Mouse (Mus musculus) cerebellum, adult 2 months (tissue): ENCODE data around the gene Pde6b. TPM values are rescaled to one million over a fixed set of nuclear protein-coding genes. Genes with fewer than 3 reads are reported as not detected.

Source experiments
- DNase-seq, 2 experiments: peaks; one replicate each; pipeline ENCODE4 v3.0.0; 2021
- H3K27ac ChIP-seq: fragments of 200-500 bp; 2 replicates; pipeline ENCODE4 v1.5.1; 2012; ENCODE audit warnings: low read length, control low read depth, inconsistent platforms; ENCODE audit not compliant: insufficient read depth
- H3K27me3 ChIP-seq: fragments of 200-500 bp; 2 replicates; pipeline ENCODE4 v1.6.1; 2012; ENCODE audit warnings: inconsistent platforms, mild to moderate bottlenecking, low read length, moderate library complexity; ENCODE audit not compliant: control insufficient read depth, insufficient read depth
- H3K4me1 ChIP-seq: fragments of 200-500 bp; 2 replicates; pipeline ENCODE4 v1.6.1; 2011; ENCODE audit warnings: low read length; ENCODE audit not compliant: control insufficient read depth, insufficient read depth
- H3K4me3 ChIP-seq: fragments of 200-500 bp; replicated peaks from 2 replicates; pipeline ENCODE3; 2011; ENCODE audit warnings: mild to moderate bottlenecking, low read depth, low read length, control low read depth; ENCODE audit not compliant: insufficient read depth
- CTCF ChIP-seq: fragments of 200-500 bp; IDR thresholded peaks from 2 replicates; pipeline ENCODE4 v1.5.1; 2011; ENCODE audit warnings: low read depth, mild to moderate bottlenecking, control low read depth, low read length, moderate library complexity, borderline replicate concordance; ENCODE audit not compliant: insufficient read depth
- POLR2A ChIP-seq: fragments of 200-500 bp; IDR thresholded peaks from 2 replicates; pipeline ENCODE4 v1.6.1; 2011; ENCODE audit warnings: low read length, control low read depth, borderline replicate concordance; ENCODE audit not compliant: insufficient read depth
- WGBS: fragments of 180-500 bp; shearing (Covaris S2); methylation state at CpG from one replicate; pipeline ENCODE4 v1.1.7; 2018; 5-methylcytosine and 5-hydroxymethylcytosine counted together
- polyA plus RNA-seq: library from polyadenylated mRNA; depleted of rRNA; stranded (reverse); fragments of >200 nt; gene quantifications from 2 replicates; pipeline ENCODE4 v1.2.3, GENCODE M21; 2012

Pde6b gene
- polyA plus RNA-seq, 1 experiment, result 0.38 TPM

GRCm38 (mm10) chr5:108374079-108374478 lies 14.1 kb upstream of the Pde6b start:
- 76% methylated on average over 5 of the region's 5 CpGs for WGBS
- TF ChIP-seq CTCF, result no peak
- TF ChIP-seq POLR2A, result no peak
- DNase-seq, result no peak
- H3K27me3 ChIP-seq, result no peaks in the 10 kb centered on the region
- H3K27ac ChIP-seq, result no peak overlapping the region
- H3K4me3 ChIP-seq, result no peak overlapping the region
- H3K4me1 ChIP-seq, result 0 out of 2 replicates have a peak, but pooled peaks cover 3% of the 10 kb centered on the region

- TF ChIP-seq CTCF, result no peak
- TF ChIP-seq POLR2A, result no peak
- DNase-seq, result no peak
- 69% methylated on average over 1 of the region's 1 CpGs for WGBS
- Histone ChIP-seq H3K27me3 (no peaks in the 10 kb centered on the region), H3K4me1 (no peaks in the 10 kb centered on the region), H3K4me3 (no peak overlapping the region), H3K27ac (no peak overlapping the region)
Observed at GRCm38 (mm10) chr5:108376059-108376458, 12.1 kb upstream of the Pde6b start.

- Histone ChIP-seq H3K4me1 (no peaks in the 10 kb centered on the region), H3K27me3 (no peaks in the 10 kb centered on the region), H3K27ac (no peak overlapping the region), H3K4me3 (no peak overlapping the region)
- no peak for TF ChIP-seq POLR2A
- TF ChIP-seq CTCF, result no peak
- 74% methylated on average over 4 of the region's 4 CpGs for WGBS
- DNase-seq, result no peak
Observed at GRCm38 (mm10) chr5:108378346-108378745, 9.8 kb upstream of the Pde6b start.

- TF ChIP-seq POLR2A (no peak), CTCF (no peak)
- Histone ChIP-seq H3K4me1 (no peaks in the 10 kb centered on the region), H3K4me3 (no peak overlapping the region), H3K27me3 (no peaks in the 10 kb centered on the region), H3K27ac (no peak overlapping the region)
- WGBS, result 80% methylated on average over 2 of the region's 2 CpGs
- no peak for DNase-seq
Observed at GRCm38 (mm10) chr5:108385632-108386031, 2.6 kb upstream of the Pde6b start.

GRCm38 (mm10) chr5:108386449-108386848 lies 1.7 kb upstream of the Pde6b start:
- H3K4me3 ChIP-seq, result no peak overlapping the region
- no peak for DNase-seq
- TF ChIP-seq CTCF (no peak), POLR2A (no peak)
- H3K27ac ChIP-seq, result no peak overlapping the region
- no peaks in the 10 kb centered on the region for H3K4me1 ChIP-seq
- WGBS, result 72% methylated on average over 4 of the region's 4 CpGs
- H3K27me3 ChIP-seq, result no peaks in the 10 kb centered on the region

- TF ChIP-seq CTCF, result no peak
- TF ChIP-seq POLR2A, result no peak
- no peak for DNase-seq
- 74% methylated on average over 3 of the region's 3 CpGs for WGBS
Observed at GRCm38 (mm10) chr5:108389744-108390143, 1.6 kb downstream of the Pde6b start.

GRCm38 (mm10) chr5:108403453-108403852 lies 15.3 kb downstream of the Pde6b start:
- H3K27ac ChIP-seq, result no peak overlapping the region
- DNase-seq, result no peak
- H3K4me1 ChIP-seq, result no peaks in the 10 kb centered on the region
- TF ChIP-seq CTCF (no peak), POLR2A (no peak)
- 69% methylated on average over 4 of the region's 4 CpGs for WGBS
- no peaks in the 10 kb centered on the region; the same call in 1 of the 2 replicates for H3K27me3 ChIP-seq
- no peak overlapping the region for H3K4me3 ChIP-seq

More at GRCm38 (mm10) chr5:108389744-108390143, 1.6 kb downstream of the Pde6b start:
- no peak overlapping the region for H3K4me3 ChIP-seq
- no peaks in the 10 kb centered on the region for H3K27me3 ChIP-seq
- H3K4me1 ChIP-seq, result no peaks in the 10 kb centered on the region
- H3K27ac ChIP-seq, result no peak overlapping the region

- 61% methylated on average over 1 of the region's 1 CpGs for WGBS
- no peak for TF ChIP-seq POLR2A
Observed at GRCm38 (mm10) chr5:108405460-108405859, 17.3 kb downstream of the Pde6b start.

GRCm38 (mm10) chr5:108406977-108407376 lies 18.8 kb downstream of the Pde6b start:
- TF ChIP-seq CTCF, result no peak
- TF ChIP-seq POLR2A, result no peak
- Histone ChIP-seq H3K4me1 (no peaks in the 10 kb centered on the region), H3K27me3 (no peaks in the 10 kb centered on the region), H3K27ac (no peak overlapping the region), H3K4me3 (no peak overlapping the region)
- no peak for DNase-seq
- 67% methylated on average over 2 of the region's 2 CpGs for WGBS

More at GRCm38 (mm10) chr5:108405460-108405859, 17.3 kb downstream of the Pde6b start:
- no peak overlapping the region for H3K27ac ChIP-seq
- DNase-seq, result no peak
- H3K4me3 ChIP-seq, result no peak overlapping the region
- no peaks in the 10 kb centered on the region for H3K4me1 ChIP-seq
- no peaks in the 10 kb centered on the region for H3K27me3 ChIP-seq
